Mouse (Mus musculus): ENCODE data around the gene Gm45021. TPM values are rescaled to one million over a fixed set of nuclear protein-coding genes. Genes with fewer than 3 reads are reported as not detected.

Gm45021 gene
- polyA plus RNA-seq, 1 experiment, result not detected

- no peak overlapping the region for H3K27ac ChIP-seq (ENCODE audit: insufficient read depth, low read length)
- WGBS, result 94% methylated on average over 27 of the region's 27 CpGs
- peaks cover 10% of the 10 kb centered on the region for H3K36me3 ChIP-seq (ENCODE audit: control insufficient read depth, insufficient read depth, low read length)
- no peak overlapping the region for H3K4me3 ChIP-seq (ENCODE audit: extremely low read depth, insufficient read depth, insufficient read length)
- no peak for TF ChIP-seq POLR2A (IDR thresholded peaks at IDR 0.05; ENCODE audit: low read depth, low read length)
- TF ChIP-seq CTCF (IDR thresholded peaks at IDR 0.05; ENCODE audit: extremely low read depth, insufficient read depth, insufficient read length, insufficient replicate concordance), result no peak
- DNase-seq (ENCODE audit: low read depth in 1 of 2, low spot score in 2 of 2), result no peak
- H3K4me1 ChIP-seq (ENCODE audit: control insufficient read depth, insufficient read depth, insufficient read length), result peaks cover 9% of the 10 kb centered on the region
- peaks cover 1% of the 10 kb centered on the region; the same call in 1 of the 2 replicates for H3K27me3 ChIP-seq (ENCODE audit: control insufficient read depth, insufficient read depth, low read length)
Observed at GRCm38 (mm10) chr6:48597233-48597625, 7.8 kb downstream of the Gm45021 start.

- WGBS, result 86% methylated on average over 1 of the region's 1 CpGs
- Histone ChIP-seq H3K27me3 (ENCODE audit: control insufficient read depth, insufficient read depth, low read length) (no peaks in the 10 kb centered on the region), H3K4me3 (ENCODE audit: extremely low read depth, insufficient read depth, insufficient read length) (no peak overlapping the region), H3K36me3 (ENCODE audit: control insufficient read depth, insufficient read depth, low read length) (peaks cover 10% of the 10 kb centered on the region), H3K4me1 (ENCODE audit: control insufficient read depth, insufficient read depth, insufficient read length) (peaks cover 3% of the 10 kb centered on the region), H3K27ac (ENCODE audit: insufficient read depth, low read length) (no peak overlapping the region)
- DNase-seq (ENCODE audit: low read depth in 1 of 2, low spot score in 2 of 2), result no peak
- no peak for TF ChIP-seq CTCF (IDR thresholded peaks at IDR 0.05; ENCODE audit: extremely low read depth, insufficient read depth, insufficient read length, insufficient replicate concordance)
- TF ChIP-seq POLR2A (IDR thresholded peaks at IDR 0.05; ENCODE audit: low read depth, low read length), result no peak
Observed at GRCm38 (mm10) chr6:48600594-48600993, 11.2 kb downstream of the Gm45021 start.

DNA sequence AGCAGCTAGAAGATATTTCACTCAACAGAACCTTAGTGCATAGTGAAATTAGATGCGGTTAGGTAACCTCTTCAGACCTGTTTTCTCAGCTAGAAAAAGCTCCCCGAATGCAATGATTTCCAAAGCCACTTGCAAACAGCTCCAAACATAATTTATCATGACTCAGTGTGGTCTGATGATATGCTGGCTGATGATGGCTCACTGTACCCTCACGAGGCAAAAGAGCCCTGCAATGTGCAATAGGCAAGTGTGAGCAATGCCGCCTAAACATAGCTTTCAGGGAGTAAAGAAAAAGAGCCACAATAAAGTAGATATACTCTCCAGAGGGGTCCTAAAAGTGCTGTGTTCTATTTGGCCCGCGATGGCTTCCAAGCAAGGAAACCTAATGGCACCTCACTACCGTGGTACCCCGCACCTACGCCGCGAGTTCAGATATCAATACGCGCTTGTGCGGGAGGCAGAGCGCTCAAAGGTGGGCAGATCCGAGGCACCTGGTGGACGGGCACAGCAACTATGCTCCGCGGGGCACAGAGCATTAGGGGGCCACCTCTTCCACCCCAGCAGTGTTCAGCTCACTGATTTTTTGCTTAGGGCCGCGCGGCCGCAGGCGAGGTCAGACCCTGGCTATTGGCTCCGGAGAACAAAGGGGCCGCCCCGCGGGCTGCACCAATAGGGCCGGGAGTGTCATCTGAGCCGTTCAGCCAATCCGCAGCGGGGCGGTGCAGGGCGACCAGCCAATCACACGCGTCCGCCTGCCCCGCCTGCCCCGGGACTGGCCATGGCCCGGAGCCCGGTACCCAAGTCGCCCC, 12.1 kb downstream of the Gm45021 start, which contains the start of gene Zfp775:
TSS of gene Zfp775 (plus strand) at position 793 of the 809 bp plus-strand sequence.
- Histone ChIP-seq H3K36me3 (ENCODE audit: control insufficient read depth, insufficient read depth, low read length) (peaks cover 10% of the 10 kb centered on the region), H3K27me3 (ENCODE audit: control insufficient read depth, insufficient read depth, low read length) (no peaks in the 10 kb centered on the region), H3K27ac (ENCODE audit: insufficient read depth, low read length) (peak within 1 kb of the TSS; percentile 34), H3K4me3 (ENCODE audit: extremely low read depth, insufficient read depth, insufficient read length) (peak within 1 kb of the TSS; percentile 88), H3K4me1 (ENCODE audit: control insufficient read depth, insufficient read depth, insufficient read length) (peaks cover 3% of the 10 kb centered on the region)
- TF ChIP-seq CTCF (IDR thresholded peaks at IDR 0.05; ENCODE audit: extremely low read depth, insufficient read depth, insufficient read length, insufficient replicate concordance) (no peak), POLR2A (IDR thresholded peaks at IDR 0.05; ENCODE audit: low read depth, low read length) (peak; percentile 27; the same call in 1 of the 2 replicates)
- WGBS, result 5% methylated on average over 42 of the region's 42 CpGs
- peak; percentile 75 to 94 for DNase-seq (ENCODE audit: low read depth in 1 of 2, low spot score in 2 of 2)

DNA sequence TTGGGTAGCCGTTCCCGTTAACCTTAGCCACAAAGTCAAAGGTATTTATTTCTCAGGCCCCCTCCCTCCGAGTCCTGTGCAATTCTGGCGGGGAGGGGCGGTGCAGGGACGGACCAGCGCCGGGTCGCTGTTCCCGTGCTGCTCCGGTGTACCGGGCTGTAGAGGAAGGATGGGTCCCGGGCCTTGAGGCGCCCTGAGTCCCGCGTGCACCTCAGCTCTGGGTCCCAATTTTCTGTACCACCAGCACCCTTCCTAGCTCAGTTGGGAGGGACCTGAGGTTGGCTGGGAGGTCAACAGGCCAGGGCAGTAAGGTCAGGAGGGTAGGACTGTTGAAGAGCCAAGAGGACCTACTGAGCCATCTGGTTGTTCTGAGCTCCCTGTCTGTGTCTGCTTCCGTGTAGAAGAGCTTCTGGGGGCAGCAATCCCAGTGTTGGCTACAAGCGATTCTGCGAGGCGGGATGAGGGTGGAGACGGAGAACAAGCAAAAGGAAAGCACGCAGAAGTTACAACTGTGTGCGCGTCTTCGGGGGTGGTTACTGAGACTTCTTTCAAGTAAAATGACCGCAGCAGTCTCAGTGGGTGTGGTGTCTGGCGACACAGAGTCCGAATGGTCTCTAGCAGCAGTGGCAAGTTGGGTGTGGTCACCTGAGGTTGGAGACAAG, 12.8 kb downstream of the Gm45021 start:
- Histone ChIP-seq H3K4me1 (ENCODE audit: control insufficient read depth, insufficient read depth, insufficient read length) (peaks cover 3% of the 10 kb centered on the region; the same call in 1 of the 2 replicates), H3K27ac (ENCODE audit: insufficient read depth, low read length) (peak overlapping the region; percentile 34; the same call in 1 of the 2 replicates), H3K27me3 (ENCODE audit: control insufficient read depth, insufficient read depth, low read length) (no peaks in the 10 kb centered on the region), H3K36me3 (ENCODE audit: control insufficient read depth, insufficient read depth, low read length) (peaks cover 3% of the 10 kb centered on the region), H3K4me3 (ENCODE audit: extremely low read depth, insufficient read depth, insufficient read length) (peak overlapping the region; percentile 88)
- DNase-seq (ENCODE audit: low read depth in 1 of 2, low spot score in 2 of 2), result no peak
- WGBS, result under 1% methylated on average over 28 of the region's 28 CpGs
- TF ChIP-seq POLR2A (IDR thresholded peaks at IDR 0.05; ENCODE audit: low read depth, low read length), result no peak
- no peak for TF ChIP-seq CTCF (IDR thresholded peaks at IDR 0.05; ENCODE audit: extremely low read depth, insufficient read depth, insufficient read length, insufficient replicate concordance)

DNA sequence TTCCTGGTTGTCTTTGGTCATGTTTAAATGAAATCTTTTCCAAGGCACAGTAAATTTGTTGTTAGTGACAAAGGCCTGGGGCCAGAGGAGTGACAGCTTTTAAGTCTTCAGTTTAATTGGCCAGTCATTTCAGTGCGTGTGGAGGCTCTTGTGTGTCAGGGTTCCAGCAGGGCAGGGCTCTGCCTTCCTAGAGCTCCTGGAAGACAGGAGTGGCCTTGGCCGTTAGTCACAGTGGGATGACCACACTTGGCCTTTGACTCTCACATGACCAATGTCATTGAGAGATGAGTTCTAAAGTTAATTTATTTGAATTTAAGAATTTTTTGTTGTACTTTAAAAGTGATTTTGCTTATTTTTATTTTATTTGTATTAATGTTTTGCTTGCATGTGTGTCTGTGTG, 18.7 kb downstream of the Gm45021 start:
- TF ChIP-seq POLR2A (IDR thresholded peaks at IDR 0.05; ENCODE audit: low read depth, low read length) (no peak), CTCF (IDR thresholded peaks at IDR 0.05; ENCODE audit: extremely low read depth, insufficient read depth, insufficient read length, insufficient replicate concordance) (no peak)
- WGBS, result 85% methylated on average over 2 of the region's 2 CpGs
- no peak for DNase-seq (ENCODE audit: low read depth in 1 of 2, low spot score in 2 of 2)
- H3K27me3 ChIP-seq (ENCODE audit: control insufficient read depth, insufficient read depth, low read length), result no peaks in the 10 kb centered on the region
- H3K36me3 ChIP-seq (ENCODE audit: control insufficient read depth, insufficient read depth, low read length), result no peaks in the 10 kb centered on the region; the same call in 1 of the 2 replicates
- H3K27ac ChIP-seq (ENCODE audit: insufficient read depth, low read length), result no peak overlapping the region
- H3K4me1 ChIP-seq (ENCODE audit: control insufficient read depth, insufficient read depth, insufficient read length), result no peaks in the 10 kb centered on the region
- H3K4me3 ChIP-seq (ENCODE audit: extremely low read depth, insufficient read depth, insufficient read length), result no peak overlapping the region

DNA sequence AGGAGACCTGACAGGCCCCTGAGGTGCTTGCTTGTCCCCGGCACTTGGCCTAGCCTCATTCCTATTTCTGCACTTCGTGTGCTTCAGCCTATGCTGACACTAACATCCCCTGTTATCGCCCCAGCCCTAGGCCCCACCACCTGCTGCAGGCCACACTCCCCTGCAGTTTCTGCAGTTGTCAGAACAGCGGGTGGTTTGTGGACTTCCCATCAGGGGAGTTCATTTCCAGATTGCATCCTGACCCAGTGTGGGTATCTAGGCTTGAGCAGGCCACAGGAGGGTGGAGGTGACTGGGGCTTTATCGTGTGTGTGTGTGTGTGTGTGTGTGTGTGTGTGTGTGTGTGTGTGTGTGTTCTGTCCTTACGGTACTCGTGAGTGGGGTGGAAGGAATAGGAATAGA, 20.1 kb downstream of the Gm45021 start:
- Histone ChIP-seq H3K36me3 (ENCODE audit: control insufficient read depth, insufficient read depth, low read length) (no peaks in the 10 kb centered on the region; the same call in 1 of the 2 replicates), H3K27ac (ENCODE audit: insufficient read depth, low read length) (no peak overlapping the region), H3K4me3 (ENCODE audit: extremely low read depth, insufficient read depth, insufficient read length) (no peak overlapping the region), H3K27me3 (ENCODE audit: control insufficient read depth, insufficient read depth, low read length) (no peaks in the 10 kb centered on the region), H3K4me1 (ENCODE audit: control insufficient read depth, insufficient read depth, insufficient read length) (no peaks in the 10 kb centered on the region)
- TF ChIP-seq POLR2A (IDR thresholded peaks at IDR 0.05; ENCODE audit: low read depth, low read length) (no peak), CTCF (IDR thresholded peaks at IDR 0.05; ENCODE audit: extremely low read depth, insufficient read depth, insufficient read length, insufficient replicate concordance) (no peak)
- WGBS, result 47% methylated on average over 7 of the region's 7 CpGs
- no peak for DNase-seq (ENCODE audit: low read depth in 1 of 2, low spot score in 2 of 2)

Measured in spleen, adult 2 months (tissue).